Mouse (Mus musculus) C2C12 (cell line): ENCODE data around the gene Dab2.

Experiments used
- CEBPB ChIP-seq: IDR thresholded peaks from one replicate; pipeline ENCODE4 v1.6.1; 2011; ENCODE audit warnings: low read depth, mild to moderate bottlenecking, control low read depth, moderate library complexity
- CTCF ChIP-seq: IDR thresholded peaks from one replicate; pipeline ENCODE4 v1.5.1; 2011; ENCODE audit not compliant: control insufficient read depth, insufficient read depth, insufficient read length
- FOSL1 ChIP-seq: IDR thresholded peaks from one replicate; pipeline ENCODE4 v1.8.0; 2011; ENCODE audit warnings: mild to moderate bottlenecking, low read length; ENCODE audit not compliant: poor library complexity, insufficient read depth, severe bottlenecking
- MYOD1 ChIP-seq: IDR thresholded peaks from one replicate; pipeline ENCODE4 v1.6.1; 2011; ENCODE audit warnings: low read depth; ENCODE audit not compliant: control insufficient read depth, insufficient read length
- USF1 ChIP-seq: IDR thresholded peaks from one replicate; pipeline ENCODE4 v1.6.1; 2011; ENCODE audit warnings: low read depth, mild to moderate bottlenecking, control low read depth, moderate library complexity

- no peak for TF ChIP-seq CTCF
- no peak for TF ChIP-seq USF1
- TF ChIP-seq MYOD1 = no peak
- TF ChIP-seq FOSL1 = no peak
- no peak for TF ChIP-seq CEBPB
These were observed 90.5 kb downstream of the Dab2 start for GRCm38 (mm10) chr15:6390106-6390505.
